Mouse (Mus musculus) liver, embryonic 14.5 days (tissue): Measurements from ENCODE around the gene Ggcx.

Experiments used
- CTCF ChIP-seq: IDR thresholded peaks from 2 replicates; pipeline ENCODE4 v1.5.1; 2016; ENCODE audit warnings: antibody characterized with exemption, low read depth, control low read depth
- EP300 ChIP-seq: IDR thresholded peaks from 2 replicates; pipeline ENCODE4 v1.6.1; 2016; ENCODE audit warnings: antibody characterized with exemption, low read depth

DNA sequence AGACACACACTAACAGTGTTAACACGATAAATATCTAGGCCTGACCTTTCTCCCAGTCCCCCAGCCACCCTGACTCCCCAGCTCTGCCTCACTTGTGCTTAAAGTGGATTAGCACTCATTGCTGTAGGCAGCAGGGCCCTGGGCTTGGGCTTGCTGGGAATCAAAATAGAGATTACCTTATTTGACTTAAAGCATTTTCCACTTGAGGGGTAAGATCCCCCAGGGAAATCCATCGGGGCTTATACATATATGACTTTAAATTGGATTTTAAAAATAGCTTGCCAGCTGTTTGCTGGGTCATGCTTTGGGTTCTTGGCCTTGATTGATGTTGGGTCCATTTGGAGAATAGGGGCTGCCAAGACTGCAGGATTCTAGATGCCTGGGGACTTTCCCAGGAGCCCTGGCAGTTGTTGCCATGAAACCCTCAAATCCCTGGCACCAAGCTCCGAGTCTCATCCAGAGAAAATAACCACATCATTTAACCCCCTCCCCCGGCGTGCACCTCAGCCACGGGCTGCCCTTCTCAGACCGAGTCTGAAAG is 40.8 kb downstream of the Ggcx start:
- TF ChIP-seq CTCF (no peak), EP300 (no peak)
